Mouse (Mus musculus) liver, embryonic 16.5 days (tissue): ENCODE measurements around the gene Scube3. TPM values are rescaled to one million over a fixed set of nuclear protein-coding genes. Genes with fewer than 3 reads are reported as not detected.

Source experiments
- ATAC-seq: fragments of 200-750 bp; cut with Nextera tagmentation; 2 replicates; pipeline ENCODE4 v1.8.0; 2017; ENCODE audit warnings: low read depth, mild to moderate bottlenecking, moderate number of reproducible peaks, moderate library complexity
- H3K27ac ChIP-seq: fragments of 300-500 bp; sonication (generic); 2 replicates; pipeline ENCODE4 v1.5.1; 2014; ENCODE audit warnings: mild to moderate bottlenecking, low read length
- H3K27me3 ChIP-seq: fragments of 300-500 bp; sonication (generic); 2 replicates; pipeline ENCODE4 v1.6.1; 2014; ENCODE audit warnings: low read depth, low read length, mixed read lengths; ENCODE audit not compliant: control insufficient read depth, insufficient read depth
- H3K36me3 ChIP-seq: fragments of 300-500 bp; sonication (generic); 2 replicates; pipeline ENCODE4 v1.6.1; 2014; ENCODE audit warnings: mild to moderate bottlenecking; ENCODE audit not compliant: control insufficient read depth, insufficient read depth
- H3K4me1 ChIP-seq: fragments of 300-500 bp; sonication (generic); 2 replicates; pipeline ENCODE4 v1.6.1; 2014; ENCODE audit warnings: low read depth, low read length, mixed read lengths; ENCODE audit not compliant: control insufficient read depth
- H3K4me2 ChIP-seq: fragments of 300-500 bp; sonication (generic); 2 replicates; pipeline ENCODE4 v1.6.1; 2014; ENCODE audit warnings: low read depth, low read length, mixed read lengths
- H3K4me3 ChIP-seq: fragments of 300-500 bp; sonication (generic); 2 replicates; pipeline ENCODE4 v1.5.1; 2014; ENCODE audit warnings: low read depth, mild to moderate bottlenecking, low read length
- H3K9ac ChIP-seq: fragments of 300-500 bp; sonication (generic); 2 replicates; pipeline ENCODE4 v1.6.1; 2014; ENCODE audit warnings: low read depth, low read length
- H3K9me3 ChIP-seq: fragments of 300-500 bp; sonication (generic); replicated peaks from 2 replicates; pipeline ENCODE4 v1.6.1; 2016; ENCODE audit warnings: low read length; ENCODE audit not compliant: control insufficient read depth
- WGBS: fragments of 180-500 bp; shearing (Covaris S2); extraction: QIAGEN DNeasy Blood & Tissue Kit; methylation state at CpG from one replicate; pipeline ENCODE4 v1.1.7; 2014; ENCODE audit not compliant: insufficient replicate concordance; 5-methylcytosine and 5-hydroxymethylcytosine counted together
- polyA plus RNA-seq: library from polyadenylated mRNA; unstranded; fragments of >200 nt; fragmentation: Nextera tagmentation; extraction: Ambion mirVana; gene quantifications from 2 replicates; pipeline ENCODE4 v1.2.1, GENCODE M21; 2015

Scube3 gene
- polyA plus RNA-seq, 1 experiment from 2014 or later = 0.21 TPM

DNA sequence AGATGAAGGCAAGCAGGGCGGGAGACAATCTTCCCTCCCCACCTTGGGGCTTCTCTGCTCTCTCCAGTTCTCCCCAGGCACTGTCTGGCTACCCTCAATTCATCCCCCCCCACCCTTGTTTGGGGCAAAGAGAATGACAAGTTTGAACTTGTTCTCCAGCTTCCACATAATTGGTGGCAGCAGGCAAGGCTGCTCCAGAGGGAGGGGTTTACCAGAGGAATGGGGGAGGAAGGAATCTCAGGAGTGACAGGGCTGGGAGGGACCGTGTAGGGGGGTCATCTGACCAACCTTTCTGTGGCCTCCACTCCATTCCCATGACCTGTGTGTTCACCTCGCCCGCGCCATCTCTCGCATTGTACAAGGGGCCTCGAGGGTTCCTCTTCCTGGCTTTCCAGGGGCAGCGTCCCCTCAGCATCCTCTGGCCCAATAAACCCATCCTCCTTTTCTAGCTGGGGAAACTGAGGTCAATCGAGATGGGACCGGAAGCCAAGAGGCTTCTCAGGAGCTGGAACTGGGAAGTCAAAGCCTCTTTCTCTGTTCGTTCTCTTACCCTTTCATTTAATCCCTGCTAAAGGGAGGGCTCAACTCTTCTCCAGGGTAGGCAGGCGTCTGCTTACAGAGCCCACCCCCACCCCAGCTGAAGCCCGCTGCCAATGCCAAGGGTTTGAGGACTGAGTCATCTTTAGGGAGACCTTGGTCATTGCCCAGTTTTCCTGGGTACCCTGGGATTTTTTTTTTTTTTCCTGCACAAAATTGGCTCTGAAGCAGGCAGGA, 1.3 kb upstream of the Scube3 start:
- no peaks in the 10 kb centered on the region for H3K9me3 ChIP-seq
- H3K9ac ChIP-seq = no peak overlapping the region
- H3K4me3 ChIP-seq = no peak overlapping the region
- ATAC-seq = no peak
- H3K36me3 ChIP-seq = no peaks in the 10 kb centered on the region
- H3K27me3 ChIP-seq = peaks cover 56% of the 10 kb centered on the region
- H3K4me2 ChIP-seq = no peak overlapping the region
- peaks cover 2% of the 10 kb centered on the region; the same call in 1 of the 2 replicates for H3K4me1 ChIP-seq
- H3K27ac ChIP-seq = no peak overlapping the region
- WGBS = 17% methylated on average over 13 of the region's 13 CpGs

DNA sequence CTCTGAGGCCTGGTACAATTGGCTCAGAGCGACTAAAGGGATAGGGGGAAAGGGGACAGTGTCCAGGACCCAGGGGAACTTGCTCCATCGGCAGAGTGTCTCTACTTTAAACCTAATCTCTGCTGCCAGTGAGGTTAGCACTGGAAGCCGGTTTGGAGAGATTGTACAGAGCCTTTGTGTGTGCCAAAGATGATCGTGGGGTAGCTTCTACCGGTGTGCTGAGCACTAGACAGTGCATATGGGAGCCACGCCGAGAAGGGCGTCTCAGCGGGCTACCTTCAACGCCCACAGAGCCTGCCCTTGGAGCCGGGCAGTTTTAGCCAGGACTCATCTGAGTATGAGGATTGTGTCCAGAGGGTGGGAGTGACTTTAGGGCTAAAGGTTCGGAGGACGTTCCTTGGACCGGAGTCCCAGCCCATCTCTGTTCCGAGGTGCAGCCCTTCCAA, 713 bp upstream of the Scube3 start:
- Histone ChIP-seq H3K9me3 (no peaks in the 10 kb centered on the region), H3K4me3 (peak overlapping the region; percentile 50; the same call in 1 of the 2 replicates), H3K4me1 (peaks cover 2% of the 10 kb centered on the region; the same call in 1 of the 2 replicates), H3K9ac (no peak overlapping the region), H3K36me3 (no peaks in the 10 kb centered on the region), H3K27me3 (peaks cover 59% of the 10 kb centered on the region), H3K4me2 (peak overlapping the region; percentile 78; the same call in 1 of the 2 replicates), H3K27ac (no peak overlapping the region)
- ATAC-seq = no peak
- WGBS = 5% methylated on average over 15 of the region's 15 CpGs

DNA sequence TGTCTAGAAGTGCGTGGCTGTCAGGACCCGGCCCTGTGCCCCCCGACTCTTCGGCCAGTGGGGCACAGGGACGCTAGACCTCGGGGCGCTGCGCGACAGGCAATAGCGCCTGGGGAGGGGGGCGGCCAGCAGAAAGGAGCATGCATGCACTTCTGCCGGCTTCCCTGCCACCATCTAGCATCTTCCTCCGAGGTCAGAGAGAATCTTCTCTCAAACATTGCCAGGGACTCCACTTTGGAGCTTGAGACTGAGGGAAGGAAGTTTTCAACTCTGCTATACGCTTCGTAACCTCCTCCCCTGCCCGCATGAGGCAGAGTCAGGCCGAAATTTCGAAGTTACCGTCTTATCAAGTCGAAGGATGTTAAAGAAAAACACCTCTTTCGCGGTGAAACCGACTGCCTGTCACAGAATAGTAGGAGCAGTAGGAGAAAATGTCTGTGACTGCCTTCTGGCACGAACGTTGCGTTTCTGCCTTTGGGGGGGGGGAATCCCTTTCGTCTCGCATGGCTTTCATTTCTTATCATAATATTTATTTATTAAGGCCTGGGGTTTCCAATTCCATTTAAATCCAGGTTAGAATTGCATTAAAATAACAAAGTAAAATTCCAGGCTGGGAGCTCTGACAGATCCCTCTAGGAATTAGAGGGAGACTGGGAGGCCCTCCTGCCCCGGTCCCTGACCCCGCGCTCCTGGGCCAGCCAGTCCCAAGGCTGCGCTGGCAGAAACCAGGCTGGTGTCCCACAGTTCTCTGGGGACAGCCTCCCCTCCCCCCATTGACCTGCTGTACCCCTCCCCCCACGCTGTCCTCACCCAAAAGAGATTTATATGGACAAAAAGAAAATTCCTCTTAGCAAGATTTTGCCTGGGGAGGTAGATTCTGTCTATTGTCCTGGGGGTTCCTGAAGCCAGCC, 1.0 kb downstream of the Scube3 start:
- H3K36me3 ChIP-seq = no peaks in the 10 kb centered on the region
- H3K4me2 ChIP-seq = peak overlapping the region; percentile 78
- H3K27me3 ChIP-seq = peaks cover 59% of the 10 kb centered on the region
- H3K9me3 ChIP-seq = no peaks in the 10 kb centered on the region
- no peak overlapping the region for H3K27ac ChIP-seq
- 2% methylated on average over 33 of the region's 33 CpGs for WGBS
- H3K4me3 ChIP-seq = peak overlapping the region; percentile 50
- ATAC-seq = no peak
- no peak overlapping the region for H3K9ac ChIP-seq
- H3K4me1 ChIP-seq = peaks cover 2% of the 10 kb centered on the region; the same call in 1 of the 2 replicates

DNA sequence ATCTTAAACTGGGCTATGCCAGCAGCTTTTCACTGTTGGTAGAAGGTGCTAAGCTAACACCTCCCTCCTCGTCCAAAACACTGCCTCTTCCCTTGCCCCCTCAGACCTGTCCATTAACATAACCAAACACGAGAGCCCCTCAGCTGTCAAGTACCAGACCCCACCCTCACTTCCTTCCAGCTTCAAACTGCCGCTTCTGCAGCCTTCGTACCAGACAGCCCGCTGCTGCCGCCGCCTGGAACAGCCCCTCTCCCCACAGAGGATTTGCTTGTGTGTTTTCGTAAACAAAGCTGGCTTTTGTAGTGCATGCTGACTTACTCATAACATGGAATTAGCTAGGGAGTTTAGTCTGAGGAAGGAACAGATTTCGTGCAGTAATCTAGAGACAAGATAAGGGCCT, 1.8 kb downstream of the Scube3 start:
- 1% methylated on average over 9 of the region's 9 CpGs for WGBS
- Histone ChIP-seq H3K4me2 (no peak overlapping the region), H3K27ac (no peak overlapping the region), H3K9ac (no peak overlapping the region), H3K36me3 (no peaks in the 10 kb centered on the region), H3K27me3 (peaks cover 59% of the 10 kb centered on the region), H3K4me3 (no peak overlapping the region), H3K9me3 (no peaks in the 10 kb centered on the region), H3K4me1 (peaks cover 2% of the 10 kb centered on the region; the same call in 1 of the 2 replicates)
- no peak for ATAC-seq

DNA sequence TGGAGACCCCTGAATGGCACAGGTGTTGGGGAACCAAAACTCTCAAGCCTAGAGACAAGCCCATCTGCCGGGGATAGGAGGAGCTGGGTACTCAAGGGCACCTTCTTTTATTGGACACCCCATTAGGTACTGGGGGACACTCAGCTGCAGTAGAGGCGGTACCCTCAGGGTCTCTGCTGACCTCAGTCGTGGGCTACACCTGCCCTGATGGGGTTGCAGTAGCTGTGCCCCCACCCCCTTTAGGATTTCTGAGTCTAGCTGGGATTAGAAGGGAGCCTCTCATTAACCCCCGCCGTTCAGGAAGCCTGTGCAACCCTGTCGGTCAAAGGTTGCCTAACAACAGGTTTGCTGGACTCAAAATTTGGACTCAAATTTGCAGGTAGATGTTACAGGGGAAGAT, 2.3 kb downstream of the Scube3 start:
- Histone ChIP-seq H3K27me3 (peaks cover 59% of the 10 kb centered on the region), H3K4me3 (no peak overlapping the region), H3K27ac (no peak overlapping the region), H3K4me2 (no peak overlapping the region), H3K36me3 (no peaks in the 10 kb centered on the region), H3K9me3 (no peaks in the 10 kb centered on the region), H3K9ac (no peak overlapping the region), H3K4me1 (peaks cover 2% of the 10 kb centered on the region; the same call in 1 of the 2 replicates)
- WGBS = 9% methylated on average over 6 of the region's 6 CpGs
- no peak for ATAC-seq

DNA sequence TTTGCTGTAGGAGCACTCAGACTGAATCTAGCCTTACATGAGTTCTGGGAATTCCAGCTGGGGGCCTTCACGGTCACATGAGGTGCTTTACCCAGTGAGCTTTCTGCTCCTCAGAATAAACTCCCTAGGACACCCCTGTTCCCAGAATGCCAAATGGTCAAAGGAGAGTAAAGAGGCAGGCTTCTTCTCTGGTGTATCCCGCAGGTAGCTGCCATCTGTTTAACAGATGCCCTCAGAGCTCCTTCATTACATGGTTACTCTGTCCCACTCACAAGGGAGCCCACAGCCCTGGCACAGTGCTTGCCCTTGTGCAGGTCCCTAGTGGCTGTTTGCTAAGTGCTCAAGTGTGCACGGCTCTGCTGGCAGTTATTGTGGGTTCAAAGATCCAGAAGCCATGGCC, 6.3 kb downstream of the Scube3 start:
- H3K4me1 ChIP-seq = no peaks in the 10 kb centered on the region; the same call in none of the 2 replicates
- peaks cover 23% of the 10 kb centered on the region for H3K27me3 ChIP-seq
- H3K36me3 ChIP-seq = no peaks in the 10 kb centered on the region
- WGBS = 65% methylated on average over 3 of the region's 3 CpGs
- H3K4me3 ChIP-seq = no peak overlapping the region
- no peak overlapping the region for H3K4me2 ChIP-seq
- no peak overlapping the region for H3K9ac ChIP-seq
- no peak overlapping the region for H3K27ac ChIP-seq
- no peaks in the 10 kb centered on the region for H3K9me3 ChIP-seq
- ATAC-seq = no peak

DNA sequence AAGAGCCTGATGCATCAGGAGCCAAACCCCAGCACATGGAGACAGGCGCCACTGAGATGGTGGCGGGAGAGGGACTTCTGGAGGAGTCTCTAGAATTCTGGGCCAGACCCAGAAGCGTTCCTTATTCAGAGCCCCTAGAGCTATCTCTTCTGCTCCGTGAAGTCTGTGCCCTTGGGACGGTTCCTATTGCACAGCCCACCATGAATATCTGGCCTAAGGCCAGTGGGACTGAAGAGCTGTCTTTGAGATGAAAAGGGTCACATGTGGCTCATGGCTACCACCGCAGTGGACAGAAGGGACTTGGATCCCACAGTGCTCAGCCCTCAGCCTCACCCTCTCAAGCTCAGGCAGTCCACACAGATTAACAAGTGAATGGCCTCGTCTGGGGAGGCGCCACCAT, 7.8 kb downstream of the Scube3 start:
- whole genome bisulfite sequencing = 63% methylated on average over 8 of the region's 8 CpGs
- no peaks in the 10 kb centered on the region for H3K36me3 ChIP-seq
- H3K27ac ChIP-seq = no peak overlapping the region
- ATAC-seq = no peak
- no peak overlapping the region for H3K4me3 ChIP-seq
- H3K4me2 ChIP-seq = no peak overlapping the region
- peaks cover 11% of the 10 kb centered on the region for H3K27me3 ChIP-seq
- no peaks in the 10 kb centered on the region for H3K9me3 ChIP-seq
- no peak overlapping the region for H3K9ac ChIP-seq
- no peaks in the 10 kb centered on the region; the same call in none of the 2 replicates for H3K4me1 ChIP-seq

DNA sequence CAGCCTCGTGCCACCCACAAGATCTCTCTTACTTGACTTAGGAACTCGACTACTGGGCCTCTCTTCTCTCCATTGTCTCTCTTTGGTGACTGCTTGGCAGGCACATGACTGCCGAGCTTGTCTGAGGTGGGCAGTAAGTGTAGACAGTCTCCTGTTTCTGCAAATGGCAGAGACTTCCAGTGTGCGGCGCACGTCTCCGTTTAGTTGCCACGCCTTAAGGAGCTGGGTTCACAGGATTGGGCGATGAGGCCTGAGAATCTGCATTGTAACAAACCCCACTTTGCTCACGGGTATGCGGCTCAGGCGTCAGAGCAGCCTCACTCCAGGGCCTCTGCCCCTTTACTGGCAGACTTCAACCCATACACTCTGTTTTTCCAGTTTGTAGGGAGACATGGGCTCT, 8.5 kb downstream of the Scube3 start:
- H3K4me2 ChIP-seq = no peak overlapping the region
- H3K27ac ChIP-seq = no peak overlapping the region
- 65% methylated on average over 12 of the region's 12 CpGs for WGBS
- H3K36me3 ChIP-seq = no peaks in the 10 kb centered on the region
- H3K4me3 ChIP-seq = no peak overlapping the region
- no peak overlapping the region for H3K9ac ChIP-seq
- ATAC-seq = no peak
- no peaks in the 10 kb centered on the region for H3K9me3 ChIP-seq
- H3K27me3 ChIP-seq = peaks cover 5% of the 10 kb centered on the region; the same call in 1 of the 2 replicates
- H3K4me1 ChIP-seq = no peaks in the 10 kb centered on the region; the same call in none of the 2 replicates
